Mouse (Mus musculus) stomach, postnatal 0 days (tissue): ENCODE measurements around the gene Col23a1.

Experiments used
- CTCF ChIP-seq: IDR thresholded peaks from 2 replicates; pipeline ENCODE4 v1.5.1; 2016; ENCODE audit warnings: antibody characterized with exemption, low read depth, mild to moderate bottlenecking, moderate library complexity
- EP300 ChIP-seq: optimal IDR thresholded peaks from 2 replicates; pipeline ENCODE3; 2016; ENCODE audit warnings: antibody characterized with exemption

GRCm38 (mm10) chr11:51595459-51596083, 305.9 kb downstream of the Col23a1 start:
- TF ChIP-seq CTCF, result no peak
- TF ChIP-seq EP300, result no peak
